Mouse (Mus musculus): ENCODE results near the gene Fbxl17. TPM values are rescaled to one million over a fixed set of nuclear protein-coding genes. Genes with fewer than 3 reads are reported as not detected.

Fbxl17 gene
- polyA plus RNA-seq, 1 experiment from 2014 or later: 7.5 TPM

DNA sequence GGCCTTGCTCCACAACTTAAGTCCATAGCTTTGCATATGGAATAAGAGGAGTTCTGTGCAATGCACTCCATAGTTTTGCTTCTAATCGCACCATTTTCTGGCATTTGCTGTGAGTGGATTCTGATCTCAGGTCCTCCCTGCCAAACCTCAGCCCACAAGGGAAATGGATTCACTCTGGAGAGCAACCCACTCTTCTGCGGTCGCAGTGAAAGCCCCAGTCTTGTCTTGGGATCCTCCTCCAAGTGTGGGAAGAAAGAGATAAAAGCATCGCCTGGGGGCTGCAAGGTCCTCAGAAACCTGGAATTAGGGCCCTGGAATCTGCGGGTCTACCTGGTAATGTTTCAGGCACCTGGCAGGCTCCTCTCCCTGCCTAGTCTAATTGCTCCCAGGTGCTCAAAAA lies 466.7 kb downstream of the Fbxl17 start:
- no peak for ATAC-seq (ENCODE audit: insufficient number of reproducible peaks, low FRiP score, low TSS enrichment, low read depth)
- no peaks in the 10 kb centered on the region for H3K9me3 ChIP-seq (replicated peaks)
- H3K4me3 ChIP-seq (replicated peaks): no peak overlapping the region
- H3K36me3 ChIP-seq: no peaks in the 10 kb centered on the region
- H3K27ac ChIP-seq (replicated peaks): peak overlapping the region; percentile 39; the same call in 1 of the 2 replicates
- WGBS: 48% methylated on average over 5 of the region's 5 CpGs
- no peak overlapping the region for H3K9ac ChIP-seq
- peaks cover 32% of the 10 kb centered on the region for H3K4me1 ChIP-seq
- no peaks in the 10 kb centered on the region for H3K27me3 ChIP-seq
- H3K4me2 ChIP-seq (replicated peaks): no peak overlapping the region

DNA sequence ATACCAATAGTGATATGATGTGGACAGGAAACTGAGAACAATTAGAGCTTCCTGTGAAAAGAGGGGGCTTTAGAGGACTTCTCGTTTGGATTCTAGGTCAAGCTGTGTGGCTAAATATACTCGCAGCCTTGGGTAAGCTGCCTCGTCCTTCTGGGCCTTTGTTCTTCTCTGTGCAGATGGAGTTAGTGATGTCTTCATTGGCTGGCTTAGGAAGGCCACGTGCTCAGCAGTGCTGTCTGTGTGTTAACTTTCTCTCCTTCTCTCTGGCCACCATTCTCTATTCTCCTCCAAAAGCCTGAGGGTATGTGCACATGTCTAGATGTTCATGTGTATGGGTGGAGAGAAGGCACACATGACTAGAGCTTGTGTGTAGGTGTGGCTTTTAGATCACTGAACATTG lies 470.7 kb downstream of the Fbxl17 start:
- Histone ChIP-seq H3K9me3 (replicated peaks) (no peaks in the 10 kb centered on the region), H3K36me3 (no peaks in the 10 kb centered on the region), H3K27ac (replicated peaks) (no peak overlapping the region), H3K4me1 (peaks cover 41% of the 10 kb centered on the region), H3K27me3 (no peaks in the 10 kb centered on the region), H3K4me2 (replicated peaks) (no peak overlapping the region), H3K9ac (no peak overlapping the region), H3K4me3 (replicated peaks) (no peak overlapping the region)
- 38% methylated on average over 4 of the region's 4 CpGs for WGBS
- ATAC-seq (ENCODE audit: insufficient number of reproducible peaks, low FRiP score, low TSS enrichment, low read depth): no peak

DNA sequence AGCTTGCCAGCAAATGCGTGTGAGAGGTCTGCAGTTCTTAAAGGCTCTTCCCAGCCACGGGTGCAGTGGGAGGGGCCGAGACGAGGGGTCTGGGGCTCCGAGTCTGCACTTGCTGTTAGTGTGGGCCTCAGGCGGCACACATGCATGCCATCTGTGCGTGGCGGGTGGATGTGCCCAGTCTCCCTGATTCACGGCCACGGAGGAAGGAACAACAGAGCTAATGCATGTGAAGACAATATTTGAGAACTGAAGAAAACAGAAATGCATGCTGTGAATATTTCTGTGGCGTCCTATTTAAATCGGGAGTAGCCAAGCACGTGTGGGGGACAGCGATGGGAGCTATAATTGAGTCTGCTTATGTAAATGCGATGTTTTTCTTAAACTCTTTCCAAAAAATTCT lies 474.6 kb downstream of the Fbxl17 start:
- peak; percentile 57; the same call in 1 of the 2 replicates for ATAC-seq (ENCODE audit: insufficient number of reproducible peaks, low FRiP score, low TSS enrichment, low read depth)
- peak overlapping the region; percentile 23 for H3K4me3 ChIP-seq (replicated peaks)
- H3K27me3 ChIP-seq: no peaks in the 10 kb centered on the region
- H3K36me3 ChIP-seq: no peaks in the 10 kb centered on the region
- H3K9me3 ChIP-seq (replicated peaks): no peaks in the 10 kb centered on the region
- H3K4me2 ChIP-seq (replicated peaks): peak overlapping the region; percentile 47
- 12% methylated on average over 15 of the region's 15 CpGs for WGBS
- H3K4me1 ChIP-seq: peaks cover 30% of the 10 kb centered on the region
- H3K9ac ChIP-seq: no peak overlapping the region
- H3K27ac ChIP-seq (replicated peaks): peak overlapping the region; percentile 55

- ATAC-seq (ENCODE audit: insufficient number of reproducible peaks, low FRiP score, low TSS enrichment, low read depth): no peak
- 77% methylated on average over 3 of the region's 3 CpGs for WGBS
- no peak overlapping the region for H3K27ac ChIP-seq (replicated peaks)
Measured at GRCm38 (mm10) chr17:63017605-63018167, 482.1 kb downstream of the Fbxl17 start.

GRCm38 (mm10) chr17:63012571-63012923 lies 487.3 kb downstream of the Fbxl17 start:
- WGBS: 69% methylated on average over 3 of the region's 3 CpGs
- H3K27ac ChIP-seq (replicated peaks): no peak overlapping the region
- no peak for ATAC-seq (ENCODE audit: insufficient number of reproducible peaks, low FRiP score, low TSS enrichment, low read depth)
- H3K9ac ChIP-seq: no peak overlapping the region
- no peaks in the 10 kb centered on the region for H3K9me3 ChIP-seq (replicated peaks)
- no peaks in the 10 kb centered on the region for H3K36me3 ChIP-seq
- H3K27me3 ChIP-seq: no peaks in the 10 kb centered on the region
- no peak overlapping the region for H3K4me3 ChIP-seq (replicated peaks)
- peaks cover 4% of the 10 kb centered on the region; the same call in 1 of the 2 replicates for H3K4me1 ChIP-seq
- H3K4me2 ChIP-seq (replicated peaks): no peak overlapping the region

More at GRCm38 (mm10) chr17:63017605-63018167, 482.1 kb downstream of the Fbxl17 start:
- no peaks in the 10 kb centered on the region for H3K9me3 ChIP-seq (replicated peaks)
- no peak overlapping the region for H3K4me3 ChIP-seq (replicated peaks)
- H3K27me3 ChIP-seq: no peaks in the 10 kb centered on the region
- H3K36me3 ChIP-seq: no peaks in the 10 kb centered on the region
- no peak overlapping the region for H3K9ac ChIP-seq
- H3K4me1 ChIP-seq: no peaks in the 10 kb centered on the region
- H3K4me2 ChIP-seq (replicated peaks): no peak overlapping the region

DNA sequence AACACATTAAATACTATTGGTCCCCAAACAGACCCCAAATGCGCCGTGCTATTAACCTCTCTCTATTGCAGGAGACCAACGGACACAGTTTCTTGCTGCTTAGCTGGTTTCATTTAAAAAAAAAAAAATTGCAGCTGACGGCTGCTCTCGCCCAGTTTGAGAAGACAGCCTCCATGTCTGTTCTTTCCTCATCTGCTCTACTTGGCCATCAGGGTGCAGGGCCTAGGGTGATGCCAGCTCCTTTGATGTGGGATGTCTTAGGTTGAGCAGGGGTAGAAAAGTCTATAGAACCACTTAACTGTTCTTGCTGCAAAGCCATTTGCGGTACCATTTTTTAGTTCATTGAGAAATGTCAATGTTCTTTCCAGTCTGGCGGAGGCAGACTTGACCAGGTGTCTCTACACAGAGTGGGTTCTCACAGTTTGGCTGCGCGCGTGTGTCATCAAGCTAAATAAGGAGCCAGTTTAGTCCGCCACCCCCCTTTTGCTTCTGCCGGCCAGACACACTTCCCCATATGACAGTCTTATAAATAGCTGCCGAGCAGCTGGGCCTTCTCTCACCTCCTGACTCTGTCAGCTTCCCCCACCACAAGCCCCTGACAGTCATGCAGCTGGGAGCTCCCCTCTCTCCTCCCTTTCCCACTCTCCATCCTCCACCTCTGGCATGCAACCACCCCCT lies 487.8 kb downstream of the Fbxl17 start:
- H3K4me2 ChIP-seq (replicated peaks): no peak overlapping the region
- H3K36me3 ChIP-seq: no peaks in the 10 kb centered on the region
- H3K4me1 ChIP-seq: peaks cover 4% of the 10 kb centered on the region; the same call in 1 of the 2 replicates
- no peak overlapping the region for H3K27ac ChIP-seq (replicated peaks)
- no peak overlapping the region for H3K9ac ChIP-seq
- 68% methylated on average over 13 of the region's 13 CpGs for WGBS
- H3K9me3 ChIP-seq (replicated peaks): no peaks in the 10 kb centered on the region
- H3K4me3 ChIP-seq (replicated peaks): no peak overlapping the region
- ATAC-seq (ENCODE audit: insufficient number of reproducible peaks, low FRiP score, low TSS enrichment, low read depth): 0 out of 2 replicates have a peak, but pooled peaks have one; percentile 30
- H3K27me3 ChIP-seq: no peaks in the 10 kb centered on the region

- Histone ChIP-seq H3K4me3 (replicated peaks) (no peak overlapping the region), H3K27me3 (no peaks in the 10 kb centered on the region), H3K4me1 (peaks cover 4% of the 10 kb centered on the region; the same call in 1 of the 2 replicates), H3K4me2 (replicated peaks) (no peak overlapping the region), H3K9ac (no peak overlapping the region), H3K36me3 (no peaks in the 10 kb centered on the region), H3K9me3 (replicated peaks) (no peaks in the 10 kb centered on the region), H3K27ac (replicated peaks) (no peak overlapping the region)
- ATAC-seq (ENCODE audit: insufficient number of reproducible peaks, low FRiP score, low TSS enrichment, low read depth): no peak
- 93% methylated on average over 10 of the region's 10 CpGs for WGBS
Measured at GRCm38 (mm10) chr17:63010830-63011229, 489.0 kb downstream of the Fbxl17 start.

- WGBS: 70% methylated on average over 4 of the region's 4 CpGs
- Histone ChIP-seq H3K4me2 (replicated peaks) (no peak overlapping the region), H3K9me3 (replicated peaks) (no peaks in the 10 kb centered on the region), H3K36me3 (no peaks in the 10 kb centered on the region), H3K4me1 (peaks cover 4% of the 10 kb centered on the region; the same call in 1 of the 2 replicates), H3K27me3 (no peaks in the 10 kb centered on the region), H3K4me3 (replicated peaks) (no peak overlapping the region), H3K9ac (no peak overlapping the region), H3K27ac (replicated peaks) (no peak overlapping the region)
- ATAC-seq (ENCODE audit: insufficient number of reproducible peaks, low FRiP score, low TSS enrichment, low read depth): peak; percentile 50; the same call in 1 of the 2 replicates
Measured at GRCm38 (mm10) chr17:63008788-63009187, 491.0 kb downstream of the Fbxl17 start.

DNA sequence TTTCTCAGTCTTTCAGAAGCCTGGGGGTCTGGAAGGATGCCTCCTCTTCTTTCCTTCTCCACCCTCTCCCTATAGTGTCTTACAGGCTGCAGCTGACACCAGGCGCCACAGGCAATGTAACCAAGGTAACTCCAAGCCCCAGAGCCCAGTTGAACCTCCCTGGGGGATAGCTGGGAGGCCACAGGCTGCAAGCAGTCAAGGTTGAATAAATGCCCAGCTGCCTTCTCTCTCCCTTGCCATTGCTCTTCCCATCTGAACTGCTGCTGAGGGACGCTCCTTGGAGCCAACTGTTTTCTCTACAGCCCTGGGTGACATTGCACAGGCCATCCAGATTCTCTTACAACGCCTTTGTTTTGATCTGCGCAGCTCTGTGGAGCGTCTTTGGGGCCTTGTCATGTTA lies 491.5 kb downstream of the Fbxl17 start:
- no peaks in the 10 kb centered on the region for H3K36me3 ChIP-seq
- no peak overlapping the region for H3K9ac ChIP-seq
- 55% methylated on average over 5 of the region's 5 CpGs for WGBS
- no peak overlapping the region for H3K4me2 ChIP-seq (replicated peaks)
- no peaks in the 10 kb centered on the region for H3K27me3 ChIP-seq
- peak; percentile 78 for ATAC-seq (ENCODE audit: insufficient number of reproducible peaks, low FRiP score, low TSS enrichment, low read depth)
- no peaks in the 10 kb centered on the region for H3K9me3 ChIP-seq (replicated peaks)
- H3K4me3 ChIP-seq (replicated peaks): no peak overlapping the region
- H3K27ac ChIP-seq (replicated peaks): no peak overlapping the region
- H3K4me1 ChIP-seq: peaks cover 4% of the 10 kb centered on the region; the same call in 1 of the 2 replicates

- peaks cover 4% of the 10 kb centered on the region; the same call in 1 of the 2 replicates for H3K4me1 ChIP-seq
- H3K27me3 ChIP-seq: no peaks in the 10 kb centered on the region
- H3K27ac ChIP-seq (replicated peaks): no peak overlapping the region
- no peak for ATAC-seq (ENCODE audit: insufficient number of reproducible peaks, low FRiP score, low TSS enrichment, low read depth)
- H3K9ac ChIP-seq: no peak overlapping the region
- H3K4me3 ChIP-seq (replicated peaks): no peak overlapping the region
- WGBS: 68% methylated on average over 12 of the region's 12 CpGs
- H3K9me3 ChIP-seq (replicated peaks): no peaks in the 10 kb centered on the region
- no peaks in the 10 kb centered on the region for H3K36me3 ChIP-seq
- no peak overlapping the region for H3K4me2 ChIP-seq (replicated peaks)
Measured at GRCm38 (mm10) chr17:63007876-63008275, 491.9 kb downstream of the Fbxl17 start.
